ENCODE assay signal across 8 mouse cellular contexts in genomic region chr4:46390390-46390970, GRCm38 (mm10). TPM values are rescaled to one million over a fixed set of nuclear protein-coding genes. Genes with fewer than 3 reads are reported as not detected.
DNase-seq lines count a peak whose midpoint lies in the region; ATAC-seq and TF ChIP-seq lines count a peak whose summit lies in the region.

No protein-coding gene starts in this region.

- no peak overlapping the region for H3K27ac ChIP-seq in forebrain, postnatal 0 days (ENCODE audit: low read depth, low read length)
- no peak overlapping the region for H3K27ac ChIP-seq in hindbrain, embryonic 11.5 days (ENCODE audit: low read depth, low read length)
- H3K27ac ChIP-seq in lung, embryonic 16.5 days (ENCODE audit: low read length) = peak overlapping the region; percentile 87

- DNase-seq in MN1 (ENCODE audit: low spot score) = peak; percentile 79
- DNase-seq in cerebellum, adult 8-10 months = peak; percentile 74
- peak; percentile 86 for DNase-seq in forebrain, postnatal 0 days
- DNase-seq in hindbrain, embryonic 11.5 days (ENCODE audit: low spot score) = peak; percentile 88
- DNase-seq in layer of hippocampus, adult 9-11 months = peak; percentile 71
- peak; percentile 41 for DNase-seq in ovary, postnatal 10 days (ENCODE audit: low spot score)
- DNase-seq in thymus, postnatal 0 days (ENCODE audit: low spot score) = peak; percentile 93

- H3K4me1 ChIP-seq in forebrain, postnatal 0 days (ENCODE audit: insufficient read depth) = no peaks in the 10 kb centered on the region
- no peaks in the 10 kb centered on the region for H3K4me1 ChIP-seq in hindbrain, embryonic 11.5 days (replicated peaks; ENCODE audit: control insufficient read depth, insufficient read depth, low read length)
- H3K4me1 ChIP-seq in lung, embryonic 16.5 days (replicated peaks; ENCODE audit: control insufficient read depth, insufficient read depth, low read length) = no peaks in the 10 kb centered on the region; the same call in none of the 2 replicates

- 0 out of 2 replicates have a peak, but pooled peaks cover under 1% of the 10 kb centered on the region for H3K36me3 ChIP-seq in forebrain, postnatal 0 days (ENCODE audit: insufficient read depth)
- H3K36me3 ChIP-seq in hindbrain, embryonic 11.5 days (ENCODE audit: control insufficient read depth, insufficient read depth, low read length) = no peaks in the 10 kb centered on the region
- H3K36me3 ChIP-seq in lung, embryonic 16.5 days (ENCODE audit: control insufficient read depth, insufficient read depth, low read length) = peaks cover 1% of the 10 kb centered on the region

- peak overlapping the region; percentile 67 for H3K4me2 ChIP-seq in forebrain, postnatal 0 days (ENCODE audit: low read depth)
- H3K4me2 ChIP-seq in hindbrain, embryonic 11.5 days (replicated peaks; ENCODE audit: low read depth, low read length) = peak overlapping the region; percentile 44
- peak overlapping the region; percentile 81 for H3K4me2 ChIP-seq in lung, embryonic 16.5 days (ENCODE audit: low read depth, low read length)

- peak overlapping the region; percentile 78 for H3K4me3 ChIP-seq in forebrain, postnatal 0 days (ENCODE audit: low read depth, low read length)
- H3K4me3 ChIP-seq in hindbrain, embryonic 11.5 days (ENCODE audit: low read depth, low read length) = no peak overlapping the region
- peak overlapping the region; percentile 83 for H3K4me3 ChIP-seq in lung, embryonic 16.5 days (ENCODE audit: low read length)

- H3K9me3 ChIP-seq in forebrain, postnatal 0 days (ENCODE audit: low read length) = no peaks in the 10 kb centered on the region
- H3K9me3 ChIP-seq in hindbrain, embryonic 11.5 days (ENCODE audit: control insufficient read depth, low read length) = no peaks in the 10 kb centered on the region
- H3K9me3 ChIP-seq in lung, embryonic 16.5 days (ENCODE audit: control insufficient read depth, low read length) = no peaks in the 10 kb centered on the region

- no peak overlapping the region for H3K9ac ChIP-seq in forebrain, postnatal 0 days
- no peak overlapping the region for H3K9ac ChIP-seq in hindbrain, embryonic 11.5 days (ENCODE audit: low read depth, low read length)
- H3K9ac ChIP-seq in lung, embryonic 16.5 days (ENCODE audit: low read length) = peak overlapping the region; percentile 32

- WGBS in forebrain, postnatal 0 days = 21% methylated on average over 9 of the region's 9 CpGs
- 20% methylated on average over 9 of the region's 9 CpGs for WGBS in hindbrain, embryonic 11.5 days
- 22% methylated on average over 9 of the region's 9 CpGs for WGBS in lung, embryonic 16.5 days

- 0 out of 2 replicates have a peak, but pooled peaks have one; percentile 19 for ATAC-seq in forebrain, postnatal 0 days
- ATAC-seq in hindbrain, embryonic 11.5 days (ENCODE audit: low FRiP score) = no peak
- no peak for ATAC-seq in lung, embryonic 16.5 days (ENCODE audit: low read depth)

- no peaks in the 10 kb centered on the region for H3K27me3 ChIP-seq in forebrain, postnatal 0 days (ENCODE audit: insufficient read depth, low read length)
- no peaks in the 10 kb centered on the region for H3K27me3 ChIP-seq in hindbrain, embryonic 11.5 days (ENCODE audit: control insufficient read depth, insufficient read depth, low read length)
- H3K27me3 ChIP-seq in lung, embryonic 16.5 days (ENCODE audit: control insufficient read depth, insufficient read depth, low read depth, low read length) = no peaks in the 10 kb centered on the region

- TF ChIP-seq CTCF in forebrain, postnatal 0 days (IDR thresholded peaks at IDR 0.05; ENCODE audit: low read depth) = peak; percentile 84

RNA-seq across cellular contexts. Expression of gene Trmo, which starts 1.2 kb away (rescaled TPM):
- 9.0 and 10.4 TPM in 2 replicates for total RNA-seq in forebrain, postnatal 0 days (2014; rRNA removed)
- polyA plus RNA-seq in forebrain, postnatal 0 days (2015; fragmentation: Nextera tagmentation; extraction: Ambion mirVana) = 6.5 and 6.7 TPM in 2 replicates
- polyA plus RNA-seq in hindbrain, embryonic 11.5 days (2014; fragmentation: Nextera tagmentation; extraction: Ambion mirVana) = 9.9 and 10.6 TPM in 2 replicates
- polyA plus RNA-seq in lung, embryonic 16.5 days (2015; fragmentation: Nextera tagmentation; extraction: Ambion mirVana) = 10.8 and 12.2 TPM in 2 replicates
- 19.9 and 20.9 TPM in 2 replicates for polyA plus RNA-seq in thymus, postnatal 0 days (2015; fragmentation: Nextera tagmentation; extraction: Ambion mirVana)

RNA-seq across cellular contexts. Expression of gene Hemgn, which starts 22.8 kb away (rescaled TPM):
- not detected in 2 replicates for total RNA-seq in forebrain, postnatal 0 days (2014; rRNA removed)
- not detected in 2 replicates for polyA plus RNA-seq in forebrain, postnatal 0 days (2015; fragmentation: Nextera tagmentation; extraction: Ambion mirVana)
- polyA plus RNA-seq in hindbrain, embryonic 11.5 days (2014; fragmentation: Nextera tagmentation; extraction: Ambion mirVana) = 16.1 and 22.3 TPM in 2 replicates
- 1.1 and 4.3 TPM in 2 replicates for polyA plus RNA-seq in lung, embryonic 16.5 days (2015; fragmentation: Nextera tagmentation; extraction: Ambion mirVana)
- polyA plus RNA-seq in thymus, postnatal 0 days (2015; fragmentation: Nextera tagmentation; extraction: Ambion mirVana) = 5.3 and 6.8 TPM in 2 replicates

RNA-seq across cellular contexts. Expression of gene Foxe1, which starts 47.1 kb away (rescaled TPM):
- 0.05 TPM in 1 of 2 replicates, not detected in the other for total RNA-seq in forebrain, postnatal 0 days (2014; rRNA removed)
- polyA plus RNA-seq in forebrain, postnatal 0 days (2015; fragmentation: Nextera tagmentation; extraction: Ambion mirVana) = not detected in 2 replicates
- polyA plus RNA-seq in hindbrain, embryonic 11.5 days (2014; fragmentation: Nextera tagmentation; extraction: Ambion mirVana) = 0.08 and 0.48 TPM in 2 replicates
- polyA plus RNA-seq in lung, embryonic 16.5 days (2015; fragmentation: Nextera tagmentation; extraction: Ambion mirVana) = not detected in 2 replicates
- polyA plus RNA-seq in thymus, postnatal 0 days (2015; fragmentation: Nextera tagmentation; extraction: Ambion mirVana) = 0.08 TPM in 1 of 2 replicates, not detected in the other

Comparison
In these comparisons a context has a peak if more than half of its experiments do, and no peak if none do; other contexts are left out.
1. DNase-seq: peak in every context shown above with its lines; median percentile 93 in thymus, postnatal 0 days; 88 in hindbrain, embryonic 11.5 days; 86 in forebrain, postnatal 0 days; 79 in MN1; 74 in cerebellum, adult 8-10 months; 71 in layer of hippocampus, adult 9-11 months; 41 in ovary, postnatal 10 days.